Mouse (Mus musculus): ENCODE measurements at regions not wholly inside any gene's neighbourhood (a gene's known extent, or its start where the extent isn't known, plus 50 kb on each side); places are given as distances from the start of the nearest gene placed in this dataset.

- H3K27ac ChIP-seq (ENCODE audit: control insufficient read depth, insufficient read depth, low read depth, low read length): no peak overlapping the region
- H3K4me1 ChIP-seq (ENCODE audit: control insufficient read depth, insufficient read depth, low read length): no peaks in the 10 kb centered on the region
- no peak overlapping the region for H3K4me3 ChIP-seq (ENCODE audit: control insufficient read depth, low read depth, low read length)
- H3K36me3 ChIP-seq (ENCODE audit: control insufficient read depth, insufficient read depth, low read length): no peaks in the 10 kb centered on the region
- H3K27me3 ChIP-seq (ENCODE audit: control insufficient read depth, insufficient read depth, low read length): no peaks in the 10 kb centered on the region
- TF ChIP-seq POLR2A (IDR thresholded peaks at IDR 0.05; ENCODE audit: control insufficient read depth, low read depth, low read length) (no peak), CTCF (IDR thresholded peaks at IDR 0.05; ENCODE audit: control insufficient read depth, insufficient read depth, insufficient replicate concordance, low read depth, low read length) (no peak)
Observed at GRCm38 (mm10) chr5:27963765-27964164, 107.4 kb upstream of the Insig1 start.

GRCm38 (mm10) chr5:27995186-27995585 lies 76.0 kb upstream of the Insig1 start:
- H3K27ac ChIP-seq (ENCODE audit: control insufficient read depth, insufficient read depth, low read depth, low read length): no peak overlapping the region
- H3K36me3 ChIP-seq (ENCODE audit: control insufficient read depth, insufficient read depth, low read length): no peaks in the 10 kb centered on the region
- H3K4me1 ChIP-seq (ENCODE audit: control insufficient read depth, insufficient read depth, low read length): no peaks in the 10 kb centered on the region
- no peaks in the 10 kb centered on the region for H3K27me3 ChIP-seq (ENCODE audit: control insufficient read depth, insufficient read depth, low read length)
- TF ChIP-seq POLR2A (IDR thresholded peaks at IDR 0.05; ENCODE audit: control insufficient read depth, low read depth, low read length) (no peak), CTCF (IDR thresholded peaks at IDR 0.05; ENCODE audit: control insufficient read depth, insufficient read depth, insufficient replicate concordance, low read depth, low read length) (peak; percentile 80; the same call in 1 of the 2 replicates)
- H3K4me3 ChIP-seq (ENCODE audit: control insufficient read depth, low read depth, low read length): no peak overlapping the region

DNA sequence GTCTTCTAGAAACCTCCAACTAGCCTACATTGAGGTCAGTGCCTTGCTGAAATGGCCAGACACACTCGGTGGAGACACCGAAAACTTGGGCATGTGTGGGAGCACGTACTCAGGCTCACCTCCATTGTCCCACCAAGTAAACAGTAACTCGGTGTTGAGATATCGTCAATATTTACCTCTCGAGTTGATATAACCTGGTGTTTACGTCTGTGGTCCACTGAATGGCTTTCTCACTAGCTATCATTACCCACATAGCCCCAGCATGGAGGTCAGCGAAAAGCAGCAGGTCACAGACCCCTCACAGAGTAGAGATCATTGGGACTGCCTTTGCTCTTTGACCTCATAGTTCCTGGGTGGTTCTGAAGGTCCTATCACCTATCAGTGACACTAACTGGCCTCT lies 73.4 kb upstream of the Insig1 start:
- Histone ChIP-seq H3K4me3 (ENCODE audit: control insufficient read depth, low read depth, low read length) (no peak overlapping the region), H3K4me1 (ENCODE audit: control insufficient read depth, insufficient read depth, low read length) (no peaks in the 10 kb centered on the region), H3K27ac (ENCODE audit: control insufficient read depth, insufficient read depth, low read depth, low read length) (no peak overlapping the region), H3K36me3 (ENCODE audit: control insufficient read depth, insufficient read depth, low read length) (no peaks in the 10 kb centered on the region), H3K27me3 (ENCODE audit: control insufficient read depth, insufficient read depth, low read length) (no peaks in the 10 kb centered on the region)
- TF ChIP-seq POLR2A (IDR thresholded peaks at IDR 0.05; ENCODE audit: control insufficient read depth, low read depth, low read length): no peak

- H3K27me3 ChIP-seq (ENCODE audit: control insufficient read depth, insufficient read depth, low read length): no peaks in the 10 kb centered on the region
- TF ChIP-seq POLR2A (IDR thresholded peaks at IDR 0.05; ENCODE audit: control insufficient read depth, low read depth, low read length) (no peak), CTCF (IDR thresholded peaks at IDR 0.05; ENCODE audit: control insufficient read depth, insufficient read depth, insufficient replicate concordance, low read depth, low read length) (peak; percentile 12; the same call in 1 of the 2 replicates)
- H3K4me1 ChIP-seq (ENCODE audit: control insufficient read depth, insufficient read depth, low read length): no peaks in the 10 kb centered on the region
- H3K4me3 ChIP-seq (ENCODE audit: control insufficient read depth, low read depth, low read length): no peak overlapping the region
- H3K36me3 ChIP-seq (ENCODE audit: control insufficient read depth, insufficient read depth, low read length): no peaks in the 10 kb centered on the region
- no peak overlapping the region for H3K27ac ChIP-seq (ENCODE audit: control insufficient read depth, insufficient read depth, low read depth, low read length)
Observed at GRCm38 (mm10) chr5:28002922-28003321, 68.2 kb upstream of the Insig1 start.

- TF ChIP-seq CTCF (IDR thresholded peaks at IDR 0.05; ENCODE audit: control insufficient read depth, insufficient read depth, insufficient replicate concordance, low read depth, low read length): no peak
- no peak for TF ChIP-seq POLR2A (IDR thresholded peaks at IDR 0.05; ENCODE audit: control insufficient read depth, low read depth, low read length)
Observed at GRCm38 (mm10) chr5:28003756-28004486, 67.2 kb upstream of the Insig1 start.

GRCm38 (mm10) chr5:28004487-28004827 lies 66.7 kb upstream of the Insig1 start:
- Histone ChIP-seq H3K27me3 (ENCODE audit: control insufficient read depth, insufficient read depth, low read length) (no peaks in the 10 kb centered on the region), H3K27ac (ENCODE audit: control insufficient read depth, insufficient read depth, low read depth, low read length) (no peak overlapping the region), H3K36me3 (ENCODE audit: control insufficient read depth, insufficient read depth, low read length) (no peaks in the 10 kb centered on the region), H3K4me3 (ENCODE audit: control insufficient read depth, low read depth, low read length) (no peak overlapping the region), H3K4me1 (ENCODE audit: control insufficient read depth, insufficient read depth, low read length) (no peaks in the 10 kb centered on the region)
- no peak for TF ChIP-seq POLR2A (IDR thresholded peaks at IDR 0.05; ENCODE audit: control insufficient read depth, low read depth, low read length)
- TF ChIP-seq CTCF (IDR thresholded peaks at IDR 0.05; ENCODE audit: control insufficient read depth, insufficient read depth, insufficient replicate concordance, low read depth, low read length): no peak

More at GRCm38 (mm10) chr5:28003756-28004486, 67.2 kb upstream of the Insig1 start:
- no peak overlapping the region for H3K4me3 ChIP-seq (ENCODE audit: control insufficient read depth, low read depth, low read length)
- no peaks in the 10 kb centered on the region for H3K4me1 ChIP-seq (ENCODE audit: control insufficient read depth, insufficient read depth, low read length)
- no peaks in the 10 kb centered on the region for H3K27me3 ChIP-seq (ENCODE audit: control insufficient read depth, insufficient read depth, low read length)
- H3K27ac ChIP-seq (ENCODE audit: control insufficient read depth, insufficient read depth, low read depth, low read length): no peak overlapping the region
- H3K36me3 ChIP-seq (ENCODE audit: control insufficient read depth, insufficient read depth, low read length): no peaks in the 10 kb centered on the region

DNA sequence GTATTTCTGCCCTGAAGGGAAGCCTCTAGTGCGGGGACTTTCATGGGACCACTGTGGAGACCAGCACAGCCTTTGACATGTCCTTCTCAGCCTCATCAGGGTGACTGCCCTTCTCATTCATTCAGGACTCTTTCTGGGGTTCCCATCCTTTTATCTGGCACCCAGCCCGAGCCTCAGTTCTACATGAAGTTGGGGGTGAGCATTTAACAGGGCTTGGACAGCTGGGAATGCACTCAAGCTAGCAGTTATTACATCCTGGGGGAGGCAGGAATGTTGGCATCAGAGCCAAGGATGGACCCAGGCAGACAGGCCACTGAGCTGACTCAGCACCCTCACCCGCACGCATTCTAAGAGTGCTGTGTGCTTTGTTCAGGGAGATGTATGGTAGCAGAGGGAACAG lies 61.8 kb upstream of the Insig1 start:
- H3K27ac ChIP-seq (ENCODE audit: control insufficient read depth, insufficient read depth, low read depth, low read length): no peak overlapping the region
- H3K4me1 ChIP-seq (ENCODE audit: control insufficient read depth, insufficient read depth, low read length): no peaks in the 10 kb centered on the region
- H3K36me3 ChIP-seq (ENCODE audit: control insufficient read depth, insufficient read depth, low read length): no peaks in the 10 kb centered on the region
- TF ChIP-seq POLR2A (IDR thresholded peaks at IDR 0.05; ENCODE audit: control insufficient read depth, low read depth, low read length) (no peak), CTCF (IDR thresholded peaks at IDR 0.05; ENCODE audit: control insufficient read depth, insufficient read depth, insufficient replicate concordance, low read depth, low read length) (no peak)
- H3K4me3 ChIP-seq (ENCODE audit: control insufficient read depth, low read depth, low read length): no peak overlapping the region
- H3K27me3 ChIP-seq (ENCODE audit: control insufficient read depth, insufficient read depth, low read length): no peaks in the 10 kb centered on the region
